Mouse (Mus musculus) ES-Bruce4 (cell line): ENCODE measurements at regions not wholly inside any gene's neighbourhood (a gene's known extent, or its start where the extent isn't known, plus 50 kb on each side); places are given as distances from the start of the nearest gene placed in this dataset.

Experiments
- EP300 ChIP-seq: IDR thresholded peaks from 2 replicates; pipeline ENCODE4 v1.6.1; 2011; ENCODE audit warnings: low read depth, low read length; ENCODE audit not compliant: insufficient read depth
- POLR2A ChIP-seq: IDR thresholded peaks from one replicate; pipeline ENCODE4 v1.8.1; 2011; ENCODE audit warnings: low read length; ENCODE audit not compliant: insufficient read depth

GRCm38 (mm10) chr14:107068592-107068991, 962.6 kb downstream of the Trim52 start:
- TF ChIP-seq POLR2A (no peak), EP300 (no peak)
